Mouse (Mus musculus): ENCODE data around the gene Gcnt2.

DNA sequence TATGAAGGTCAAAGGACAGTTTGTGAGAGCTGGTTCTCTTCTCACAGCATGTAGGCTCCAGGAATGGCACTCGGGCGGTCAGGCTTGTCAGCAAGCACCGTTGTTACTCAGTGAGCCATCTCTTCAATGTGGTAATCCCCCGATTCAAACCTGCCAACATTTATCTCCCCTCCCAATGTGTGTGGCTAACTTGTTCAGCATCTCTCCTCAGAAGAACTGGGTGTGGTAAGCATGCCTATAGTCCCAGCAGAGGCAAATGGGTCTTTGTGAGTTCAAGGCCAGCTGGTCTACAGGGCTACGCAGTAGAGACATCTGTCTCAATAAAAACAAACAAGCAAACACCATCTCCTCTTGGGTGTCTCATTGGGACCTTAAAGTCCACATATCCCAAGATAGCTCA, 113.4 kb downstream of the Gcnt2 start:
- no peak for TF ChIP-seq CTCF (conservative IDR thresholded peaks at IDR 0.05; ENCODE audit: insufficient read depth, insufficient read length, low read depth, low read length)
- no peak for TF ChIP-seq POLR2A (IDR thresholded peaks at IDR 0.05; ENCODE audit: low read depth, low read length)
